Mouse (Mus musculus): ENCODE results near the gene Dera. TPM values are rescaled to one million over a fixed set of nuclear protein-coding genes. Genes with fewer than 3 reads are reported as not detected.

The Dera gene
- polyA plus RNA-seq, 1 experiment from 2014 or later: 11.1 TPM

DNA sequence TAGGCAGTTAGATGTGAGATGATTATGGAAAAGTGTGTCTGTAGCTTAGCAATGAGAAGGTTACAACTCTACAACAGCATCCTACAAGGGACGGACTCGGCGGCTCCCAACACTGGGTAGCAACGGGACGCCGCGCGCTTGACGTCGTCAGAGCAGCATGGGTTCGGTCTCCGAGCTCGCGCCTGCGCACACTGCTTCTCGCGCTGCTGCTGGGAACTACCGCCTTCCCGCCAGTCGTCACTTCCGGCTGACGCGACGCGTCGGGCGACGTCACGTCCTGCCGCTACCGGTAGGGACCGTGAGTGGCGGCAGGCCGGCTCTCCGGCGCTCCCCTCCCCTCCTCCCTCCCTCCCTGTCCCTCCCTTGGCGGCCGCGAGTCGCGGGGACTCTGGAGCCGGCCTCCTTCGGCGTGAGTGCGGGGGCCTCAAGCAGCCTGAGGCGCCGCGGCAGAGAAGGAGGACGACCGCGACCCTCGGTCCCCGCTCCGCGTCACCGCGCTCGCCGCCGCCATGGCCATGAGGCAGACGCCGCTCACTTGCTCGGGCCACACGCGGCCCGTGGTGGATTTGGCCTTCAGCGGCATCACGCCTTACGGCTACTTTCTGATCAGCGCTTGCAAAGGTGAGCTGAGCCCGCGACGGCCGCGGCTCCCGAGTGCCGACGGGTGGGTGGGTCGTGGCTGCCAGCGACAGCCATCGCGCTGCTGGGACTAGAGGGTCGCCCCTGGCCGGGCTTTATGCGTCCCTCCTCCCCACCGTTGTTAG lies 19.3 kb upstream of the Dera start, which contains the start of gene Strap:
Gene Strap, plus strand, starts transcription at position 233 of the 764 bp plus-strand sequence.
- H3K9me3 ChIP-seq: no peaks in the 10 kb centered on the region
- peak; percentile 98 for ATAC-seq (replicated peaks)
- no peaks in the 10 kb centered on the region; the same call in 1 of the 2 replicates for H3K27me3 ChIP-seq (replicated peaks)
- H3K4me2 ChIP-seq: peak within 1 kb of the TSS; percentile 72
- H3K36me3 ChIP-seq (replicated peaks): peaks cover 2% of the 10 kb centered on the region; the same call in 1 of the 2 replicates
- peak within 1 kb of the TSS; percentile 74 for H3K9ac ChIP-seq
- peak within 1 kb of the TSS; percentile 84 for H3K27ac ChIP-seq
- under 1% methylated on average over 76 of the region's 86 CpGs for WGBS
- H3K4me3 ChIP-seq: peak within 1 kb of the TSS; percentile 86
- H3K4me1 ChIP-seq: peaks cover 18% of the 10 kb centered on the region

DNA sequence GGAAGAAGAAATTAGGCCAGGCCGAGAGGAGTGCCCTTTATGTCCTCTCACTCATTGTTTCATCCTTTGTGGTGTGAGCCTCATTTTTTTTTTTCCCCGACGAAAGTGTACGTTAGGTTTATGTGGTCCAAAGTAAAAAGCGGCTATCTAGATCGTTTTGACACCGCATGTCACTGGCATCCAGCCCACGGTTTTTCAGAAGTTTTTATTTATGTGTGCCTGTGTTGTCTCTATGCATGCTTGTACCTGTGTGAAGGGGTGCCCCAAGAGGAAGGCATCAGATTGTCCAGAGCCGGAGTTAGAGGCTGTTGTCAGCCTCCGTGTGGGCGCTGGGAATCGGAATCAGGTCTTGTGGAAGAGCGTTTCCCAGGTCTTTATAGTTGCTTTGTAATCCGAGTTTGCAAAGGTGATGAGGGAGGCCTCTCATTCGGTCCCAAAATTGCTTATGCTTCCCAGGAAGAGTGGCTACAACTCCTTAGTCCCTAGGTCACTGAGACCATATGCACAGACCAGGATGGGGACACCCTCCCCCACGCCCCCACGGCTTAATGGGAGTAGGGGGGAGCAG lies 18.6 kb upstream of the Dera start:
- no peaks in the 10 kb centered on the region for H3K9me3 ChIP-seq
- H3K4me1 ChIP-seq: peaks cover 18% of the 10 kb centered on the region
- H3K9ac ChIP-seq: peak overlapping the region; percentile 74
- peak overlapping the region; percentile 63 for H3K4me2 ChIP-seq
- H3K4me3 ChIP-seq: peak overlapping the region; percentile 86
- peak overlapping the region; percentile 84 for H3K27ac ChIP-seq
- no peak for ATAC-seq (replicated peaks)
- 9% methylated on average over 17 of the region's 17 CpGs for WGBS
- no peaks in the 10 kb centered on the region; the same call in 1 of the 2 replicates for H3K27me3 ChIP-seq (replicated peaks)
- peaks cover 9% of the 10 kb centered on the region; the same call in 1 of the 2 replicates for H3K36me3 ChIP-seq (replicated peaks)

DNA sequence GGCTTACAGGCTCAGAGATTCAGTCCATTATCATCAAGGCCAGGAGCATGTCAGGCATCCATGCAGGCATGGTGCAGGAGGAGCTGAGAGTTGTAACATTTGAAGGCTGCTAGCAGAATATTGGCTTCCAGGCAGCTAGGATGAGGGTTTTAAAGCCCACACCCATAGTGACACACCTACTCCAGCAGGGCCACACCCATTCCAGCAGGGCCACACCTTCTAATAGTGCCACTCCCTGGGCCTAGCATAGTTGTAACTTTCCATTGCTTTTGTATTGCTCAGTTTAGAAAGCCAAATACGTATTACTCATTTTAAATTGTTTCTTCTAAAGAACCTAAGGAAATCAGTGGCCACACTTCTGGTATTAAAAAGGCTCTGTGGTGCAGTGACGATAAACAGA lies 13.4 kb upstream of the Dera start:
- H3K27me3 ChIP-seq (replicated peaks): no peaks in the 10 kb centered on the region
- H3K9me3 ChIP-seq: no peaks in the 10 kb centered on the region
- no peak overlapping the region for H3K9ac ChIP-seq
- no peak for ATAC-seq (replicated peaks)
- WGBS: 93% methylated on average over 2 of the region's 2 CpGs
- H3K4me1 ChIP-seq: peaks cover 11% of the 10 kb centered on the region
- peaks cover 39% of the 10 kb centered on the region for H3K36me3 ChIP-seq (replicated peaks)
- no peak overlapping the region for H3K4me3 ChIP-seq
- no peak overlapping the region for H3K27ac ChIP-seq
- no peak overlapping the region for H3K4me2 ChIP-seq

DNA sequence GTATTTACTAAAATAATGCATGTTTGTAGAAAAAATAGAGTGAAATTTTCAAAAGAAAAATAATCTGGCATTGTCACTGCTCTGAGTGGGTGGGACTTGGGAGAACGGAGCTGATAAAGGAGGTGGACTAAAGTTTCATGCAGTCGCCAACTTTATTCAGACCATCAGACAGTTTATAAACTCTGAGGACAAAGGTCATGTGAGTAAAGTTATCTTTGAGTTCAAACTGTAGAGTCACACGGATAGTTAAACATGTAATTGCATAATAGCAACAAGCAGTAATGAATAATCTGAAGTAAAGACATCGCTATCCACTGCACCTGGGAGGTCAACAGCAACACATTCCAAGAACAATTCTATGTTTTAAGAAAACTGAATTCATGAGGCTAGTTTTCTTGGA lies 9.6 kb upstream of the Dera start:
- Histone ChIP-seq H3K9ac (no peak overlapping the region), H3K36me3 (replicated peaks) (peaks cover 52% of the 10 kb centered on the region), H3K4me3 (no peak overlapping the region), H3K27ac (no peak overlapping the region), H3K9me3 (no peaks in the 10 kb centered on the region), H3K4me2 (no peak overlapping the region), H3K4me1 (no peaks in the 10 kb centered on the region), H3K27me3 (replicated peaks) (no peaks in the 10 kb centered on the region)
- WGBS: 96% methylated on average over 4 of the region's 4 CpGs
- no peak for ATAC-seq (replicated peaks)

DNA sequence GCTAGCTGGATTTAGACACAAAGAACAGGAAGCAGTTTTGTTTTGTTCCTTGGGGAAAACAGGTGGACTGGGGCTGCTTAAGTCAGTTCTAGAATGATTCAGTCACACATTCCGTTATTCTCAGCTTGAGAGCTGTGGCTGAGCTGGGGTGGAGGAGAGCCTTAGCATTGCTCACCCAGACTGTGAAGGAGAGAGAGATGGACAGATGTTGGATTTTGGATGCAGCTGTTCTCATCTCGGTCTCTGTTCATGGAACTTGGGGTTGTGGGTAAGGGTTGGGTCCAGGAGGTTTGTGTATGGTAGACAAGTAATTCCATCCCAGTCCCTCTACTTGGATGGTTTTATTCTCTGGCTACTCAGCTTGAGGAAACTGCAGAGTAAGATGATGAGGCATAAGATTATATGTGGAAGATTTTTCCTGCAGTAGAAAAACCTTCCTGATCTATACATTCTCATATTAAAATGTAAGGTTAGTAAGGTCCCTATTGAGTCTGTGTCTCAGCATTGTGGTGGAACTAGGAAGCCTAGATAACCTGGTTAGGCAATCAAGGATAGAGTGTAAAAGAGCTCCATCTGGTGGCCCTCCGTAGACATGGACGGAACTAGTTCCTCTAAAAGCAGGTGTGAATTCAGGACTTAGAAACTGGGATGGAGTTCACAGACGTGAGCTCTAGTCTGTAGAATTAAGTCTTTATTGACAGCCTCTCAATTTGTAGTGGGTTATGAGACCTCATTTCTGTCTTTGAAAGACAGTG lies 7.0 kb upstream of the Dera start:
- no peaks in the 10 kb centered on the region for H3K27me3 ChIP-seq (replicated peaks)
- no peak overlapping the region for H3K4me3 ChIP-seq
- peaks cover 46% of the 10 kb centered on the region for H3K36me3 ChIP-seq (replicated peaks)
- H3K9me3 ChIP-seq: no peaks in the 10 kb centered on the region
- WGBS: 71% methylated on average over 5 of the region's 5 CpGs
- no peak overlapping the region for H3K27ac ChIP-seq
- H3K4me2 ChIP-seq: no peak overlapping the region
- no peak overlapping the region for H3K9ac ChIP-seq
- H3K4me1 ChIP-seq: no peaks in the 10 kb centered on the region
- ATAC-seq (replicated peaks): no peak

DNA sequence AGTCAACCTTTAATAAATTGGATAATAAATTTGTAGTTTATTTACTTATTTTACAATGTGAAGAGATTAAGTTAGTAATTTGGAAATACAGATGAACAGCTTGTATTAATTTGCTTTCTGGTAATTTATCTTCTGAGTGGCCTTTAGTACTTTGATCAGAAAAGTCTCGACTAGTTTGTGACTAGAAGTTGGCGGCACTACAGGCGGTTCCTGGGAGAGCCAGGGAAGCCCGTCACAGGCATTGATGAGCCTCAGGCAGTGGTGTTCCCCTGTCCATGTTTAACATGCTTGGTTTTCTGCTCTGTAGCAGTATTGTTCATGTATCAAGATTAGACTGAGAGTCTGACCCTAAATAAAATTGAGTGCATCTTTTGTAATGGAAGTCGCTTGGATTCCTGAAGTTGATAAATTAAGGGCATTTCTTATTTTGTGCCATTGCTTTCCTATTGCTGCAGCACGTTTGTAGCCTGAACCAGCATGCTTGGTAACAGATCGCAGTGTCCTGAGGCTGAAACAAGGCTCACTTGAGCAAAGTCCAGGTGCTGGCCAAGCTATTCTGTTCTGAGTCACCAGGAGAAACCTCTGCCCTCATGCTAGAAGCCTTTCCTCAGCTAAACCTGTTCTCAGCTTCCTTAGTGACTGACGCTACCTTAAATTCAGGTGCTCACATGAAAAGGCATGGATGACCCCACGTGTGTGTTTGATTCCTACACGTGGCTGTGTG lies 2.6 kb upstream of the Dera start:
- Histone ChIP-seq H3K36me3 (replicated peaks) (peaks cover 31% of the 10 kb centered on the region), H3K27ac (no peak overlapping the region), H3K4me1 (peaks cover 12% of the 10 kb centered on the region), H3K9me3 (no peaks in the 10 kb centered on the region), H3K27me3 (replicated peaks) (no peaks in the 10 kb centered on the region), H3K9ac (no peak overlapping the region), H3K4me2 (no peak overlapping the region), H3K4me3 (no peak overlapping the region)
- ATAC-seq (replicated peaks): no peak
- 90% methylated on average over 10 of the region's 10 CpGs for WGBS

DNA sequence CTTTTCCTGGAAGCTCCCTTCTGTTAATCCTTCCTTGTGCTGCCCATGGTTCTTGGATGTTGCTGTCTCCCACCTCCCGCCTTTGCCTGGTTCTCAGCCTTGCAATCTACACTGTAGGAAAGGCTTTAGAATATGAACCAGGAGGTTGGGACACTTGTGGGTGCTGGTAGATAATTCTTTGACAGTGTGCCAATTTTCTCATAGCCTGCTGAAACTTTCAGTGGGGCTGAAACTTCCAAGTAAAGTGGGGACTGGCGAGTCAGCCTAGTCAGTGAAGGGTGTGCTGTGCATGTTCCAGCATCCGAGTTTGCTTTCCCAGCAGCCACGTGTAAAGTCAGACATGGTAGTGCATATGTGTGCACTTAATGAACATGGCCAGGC lies 2.1 kb upstream of the Dera start:
- Histone ChIP-seq H3K27me3 (replicated peaks) (no peaks in the 10 kb centered on the region), H3K9me3 (no peaks in the 10 kb centered on the region), H3K36me3 (replicated peaks) (peaks cover 31% of the 10 kb centered on the region), H3K4me3 (no peak overlapping the region), H3K9ac (no peak overlapping the region), H3K27ac (no peak overlapping the region), H3K4me2 (no peak overlapping the region), H3K4me1 (peaks cover 12% of the 10 kb centered on the region)
- no peak for ATAC-seq (replicated peaks)
- WGBS: 86% methylated on average over 4 of the region's 4 CpGs

DNA sequence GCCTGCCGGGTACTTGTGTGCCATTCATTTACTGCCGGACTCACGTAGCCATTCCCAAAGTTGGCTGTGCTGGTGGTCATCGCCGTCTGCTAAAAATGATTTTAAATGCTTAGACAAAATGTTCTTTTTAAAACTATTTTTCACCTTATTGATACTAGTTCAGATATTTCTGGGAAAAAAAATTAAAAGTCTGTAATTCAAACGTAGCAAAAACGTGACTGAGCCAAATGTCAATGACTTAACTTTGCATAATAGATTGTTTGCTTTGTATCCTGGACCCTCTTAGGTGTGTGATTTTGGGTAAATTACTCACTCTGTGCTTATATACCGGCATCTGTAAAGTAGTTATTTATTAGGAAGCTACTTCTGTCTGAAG lies 499 bp downstream of the Dera start:
- peak overlapping the region; percentile 46; the same call in 1 of the 2 replicates for H3K9ac ChIP-seq
- H3K4me2 ChIP-seq: peak overlapping the region; percentile 82
- peaks cover 16% of the 10 kb centered on the region for H3K4me1 ChIP-seq
- no peaks in the 10 kb centered on the region for H3K9me3 ChIP-seq
- peaks cover 16% of the 10 kb centered on the region for H3K36me3 ChIP-seq (replicated peaks)
- no peak overlapping the region for H3K27ac ChIP-seq
- 5% methylated on average over 8 of the region's 8 CpGs for WGBS
- ATAC-seq (replicated peaks): 0 out of 2 replicates have a peak, but pooled peaks have one; percentile 38
- H3K27me3 ChIP-seq (replicated peaks): no peaks in the 10 kb centered on the region
- H3K4me3 ChIP-seq: peak overlapping the region; percentile 50

DNA sequence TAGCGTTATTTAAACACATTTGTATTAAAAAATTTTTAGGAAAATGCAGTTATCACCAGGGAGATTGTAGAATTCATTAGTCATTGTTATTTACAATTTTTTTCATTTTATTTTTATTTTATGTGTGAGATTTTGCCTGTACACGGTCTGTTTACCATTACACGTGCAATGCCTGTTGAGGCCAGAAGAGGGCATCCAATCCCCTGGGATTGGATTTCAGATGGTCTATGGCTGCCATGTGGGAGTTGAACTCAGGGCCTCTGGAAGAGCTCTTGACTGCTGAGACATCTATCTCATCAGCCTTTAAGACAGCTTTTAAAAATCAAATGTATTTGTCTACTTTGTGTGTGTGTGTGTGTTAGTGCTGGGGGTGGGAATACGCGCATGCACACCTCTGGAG lies 2.0 kb downstream of the Dera start:
- no peak overlapping the region for H3K4me3 ChIP-seq
- H3K9ac ChIP-seq: no peak overlapping the region
- H3K9me3 ChIP-seq: no peaks in the 10 kb centered on the region
- H3K27ac ChIP-seq: no peak overlapping the region
- H3K4me2 ChIP-seq: no peak overlapping the region
- WGBS: 72% methylated on average over 5 of the region's 5 CpGs
- H3K36me3 ChIP-seq (replicated peaks): peaks cover 9% of the 10 kb centered on the region; the same call in 1 of the 2 replicates
- H3K27me3 ChIP-seq (replicated peaks): no peaks in the 10 kb centered on the region
- peaks cover 17% of the 10 kb centered on the region for H3K4me1 ChIP-seq
- no peak for ATAC-seq (replicated peaks)

DNA sequence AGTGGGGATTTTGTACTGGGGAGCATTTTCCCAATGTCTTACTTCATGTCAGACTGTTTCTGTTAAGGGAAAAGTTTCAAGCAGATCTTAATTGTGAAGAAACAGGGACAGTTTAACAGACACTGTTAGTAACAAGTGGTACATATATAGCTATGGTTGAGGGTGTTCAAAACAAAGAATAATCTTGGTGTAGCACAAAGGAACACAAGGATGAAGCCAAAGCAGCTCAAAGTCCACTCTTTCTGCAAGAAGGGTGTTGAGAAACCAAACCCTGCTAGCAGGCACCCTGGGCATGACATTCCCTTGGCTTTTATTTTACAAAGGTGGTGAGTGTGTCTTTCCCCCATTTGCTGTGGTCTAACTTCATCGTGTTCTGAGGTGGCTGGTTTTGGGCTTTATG lies 3.5 kb downstream of the Dera start:
- Histone ChIP-seq H3K9me3 (no peaks in the 10 kb centered on the region), H3K4me2 (no peak overlapping the region), H3K27me3 (replicated peaks) (no peaks in the 10 kb centered on the region), H3K4me1 (peaks cover 17% of the 10 kb centered on the region), H3K9ac (no peak overlapping the region), H3K4me3 (no peak overlapping the region), H3K27ac (no peak overlapping the region), H3K36me3 (replicated peaks) (no peaks in the 10 kb centered on the region)
- no peak for ATAC-seq (replicated peaks)
- 97% methylated on average over 1 of the region's 1 CpGs for WGBS

DNA sequence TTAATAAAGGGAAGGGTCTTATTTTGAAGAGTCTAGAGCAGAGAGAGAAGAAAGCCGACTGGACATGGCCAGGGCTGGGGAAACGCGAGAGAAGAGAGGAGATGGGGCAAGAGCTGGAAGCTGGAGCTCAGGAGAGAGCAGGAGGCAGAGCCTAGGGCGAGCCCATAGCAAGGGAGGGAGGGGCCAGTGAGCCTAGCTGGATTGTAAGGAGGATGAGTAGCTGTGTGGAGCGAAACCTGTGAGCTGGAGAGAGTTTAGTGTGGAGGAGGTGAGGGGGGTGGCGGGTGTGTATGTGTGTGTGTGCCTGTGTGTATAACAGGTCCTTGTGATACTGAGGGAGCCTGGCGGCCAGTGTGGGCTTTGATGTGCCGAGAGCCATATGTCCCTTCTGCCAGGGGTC lies 5.3 kb downstream of the Dera start:
- H3K4me3 ChIP-seq: no peak overlapping the region
- H3K9me3 ChIP-seq: no peaks in the 10 kb centered on the region
- peak; percentile 49 for ATAC-seq (replicated peaks)
- H3K36me3 ChIP-seq (replicated peaks): no peaks in the 10 kb centered on the region
- no peak overlapping the region for H3K27ac ChIP-seq
- H3K4me2 ChIP-seq: no peak overlapping the region
- 48% methylated on average over 8 of the region's 8 CpGs for WGBS
- no peaks in the 10 kb centered on the region for H3K27me3 ChIP-seq (replicated peaks)
- H3K9ac ChIP-seq: no peak overlapping the region
- H3K4me1 ChIP-seq: peaks cover 10% of the 10 kb centered on the region; the same call in 1 of the 2 replicates

DNA sequence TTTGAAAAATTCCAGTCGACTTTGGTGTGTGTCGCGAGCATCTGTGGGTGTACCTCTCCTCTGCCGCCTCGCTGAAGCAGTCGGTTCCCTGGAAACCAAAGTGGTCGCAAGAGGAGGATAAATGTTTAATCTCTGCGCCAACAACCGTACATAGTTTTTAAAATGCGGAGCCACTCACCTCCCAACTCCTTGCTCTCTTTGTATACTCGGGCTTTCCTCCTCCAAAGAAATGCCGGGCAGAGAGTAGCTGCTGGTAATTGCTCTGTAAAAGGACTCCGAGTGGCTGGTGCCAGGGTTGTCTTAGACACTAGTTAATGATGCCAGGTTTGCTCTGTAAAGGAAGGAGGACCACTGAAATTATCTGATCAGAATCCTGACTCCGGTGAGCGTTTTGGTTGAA lies 6.6 kb downstream of the Dera start:
- no peaks in the 10 kb centered on the region for H3K9me3 ChIP-seq
- H3K4me2 ChIP-seq: peak overlapping the region; percentile 4
- no peaks in the 10 kb centered on the region for H3K27me3 ChIP-seq (replicated peaks)
- peak; percentile 41 for ATAC-seq (replicated peaks)
- H3K36me3 ChIP-seq (replicated peaks): no peaks in the 10 kb centered on the region
- 62% methylated on average over 15 of the region's 15 CpGs for WGBS
- no peak overlapping the region for H3K27ac ChIP-seq
- peaks cover 5% of the 10 kb centered on the region; the same call in 1 of the 2 replicates for H3K4me1 ChIP-seq
- H3K9ac ChIP-seq: no peak overlapping the region
- no peak overlapping the region for H3K4me3 ChIP-seq
